Mouse (Mus musculus): Measurements from ENCODE around the gene Gm10840. TPM values are rescaled to one million over a fixed set of nuclear protein-coding genes. Genes with fewer than 3 reads are reported as not detected.

Gm10840 gene
- 1.2 and 1.3 TPM in 2 replicates for polyA plus RNA-seq (2021; fragmentation: Nextera tagmentation)
- long read RNA-seq, experiment 1 = 0 reads
- long read RNA-seq, experiment 2 = 0 reads

DNA sequence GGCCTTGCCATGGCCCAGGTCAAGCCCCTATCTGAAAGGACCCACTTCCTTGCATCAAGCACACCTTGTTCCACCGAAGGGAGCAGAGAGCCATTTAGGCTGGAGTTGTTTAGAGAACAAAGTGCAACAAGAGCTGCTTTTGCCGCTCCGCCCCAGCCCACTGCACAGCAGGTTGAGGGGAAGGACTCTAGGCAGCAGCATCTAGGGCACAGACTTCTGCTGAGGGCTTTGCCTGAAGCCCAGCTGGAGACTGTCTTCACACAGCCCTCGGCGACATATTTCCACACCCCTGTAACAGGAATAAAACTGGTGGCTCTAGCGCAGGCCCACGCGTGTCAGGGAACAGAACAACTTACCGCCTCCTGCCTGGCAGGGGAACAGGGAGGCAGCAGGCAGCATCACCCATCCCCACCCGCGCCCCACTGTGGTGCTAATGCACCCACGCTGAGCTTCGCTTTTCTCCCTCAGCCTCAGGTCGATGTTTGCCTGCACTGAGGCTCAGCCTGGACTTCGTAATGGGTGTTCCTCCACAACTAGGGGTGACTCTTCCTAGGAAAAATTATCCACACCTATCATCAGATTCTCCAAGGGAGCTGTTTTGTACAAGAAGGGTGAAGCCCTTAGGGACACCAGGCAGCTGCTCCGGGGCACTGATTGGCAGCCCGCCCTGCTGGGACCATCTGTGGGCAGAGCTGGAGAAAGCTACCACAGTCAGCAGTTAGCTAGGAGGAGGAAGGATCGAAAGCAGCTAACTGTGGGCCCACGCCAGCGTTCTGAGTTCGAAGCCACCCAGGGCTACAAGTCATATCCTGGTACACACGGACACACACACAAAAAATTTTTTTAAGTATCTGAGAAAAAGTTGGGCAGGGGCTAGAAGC lies at the start of gene Gm10840, which contains the start of gene Limd2:
Gm10840 (plus strand) TSS at position 10 of the 881 bp plus-strand sequence.
Limd2 (minus strand) TSS at position 20 of the 881 bp plus-strand sequence.

GRCm38 (mm10) chr11:106202123-106202465 lies 41.4 kb downstream of the Gm10840 start, which contains the start of gene Strada:
TSS of gene Strada (minus strand) at chr11:106202168.

Other genes with a start within 250 kb of the Gm10840 start
- gene Cyb561, start 207.5 kb upstream of the Gm10840 start, polyA plus RNA-seq (2021; fragmentation: Nextera tagmentation) = 74.3 and 82.3 TPM in 2 replicates
- 1.5 and 2.1 TPM in 2 replicates for gene Ace, start 192.9 kb upstream of the Gm10840 start, polyA plus RNA-seq (2021; fragmentation: Nextera tagmentation)
- not detected in 2 replicates for gene Ace3, start 166.2 kb upstream of the Gm10840 start, polyA plus RNA-seq (2021; fragmentation: Nextera tagmentation)
- gene Kcnh6, start 152.7 kb upstream of the Gm10840 start, polyA plus RNA-seq (2021; fragmentation: Nextera tagmentation) = 0.92 and 1.1 TPM in 2 replicates
- gene Dcaf7, start 124.0 kb upstream of the Gm10840 start, polyA plus RNA-seq (2021; fragmentation: Nextera tagmentation) = 54.8 and 86.4 TPM in 2 replicates
- 5.3 and 5.8 TPM in 2 replicates for gene Taco1, start 94.8 kb upstream of the Gm10840 start, polyA plus RNA-seq (2021; fragmentation: Nextera tagmentation)
- 1.2 and 1.7 TPM in 2 replicates for gene Map3k3, start 76.2 kb upstream of the Gm10840 start, polyA plus RNA-seq (2021; fragmentation: Nextera tagmentation)
- gene Limd2, start within 50 bp of the Gm10840 start, polyA plus RNA-seq (2021; fragmentation: Nextera tagmentation) = 118 and 131 TPM in 2 replicates
- 10.1 and 14.2 TPM in 2 replicates for gene Strada, start 41.3 kb downstream of the Gm10840 start, polyA plus RNA-seq (2021; fragmentation: Nextera tagmentation)
- 38.3 and 50.3 TPM in 2 replicates for gene Ccdc47, start 55.5 kb downstream of the Gm10840 start, polyA plus RNA-seq (2021; fragmentation: Nextera tagmentation)
- 20.1 and 21.6 TPM in 2 replicates for gene Ddx42, start 56.1 kb downstream of the Gm10840 start, polyA plus RNA-seq (2021; fragmentation: Nextera tagmentation)
- gene Ftsj3, start 95.2 kb downstream of the Gm10840 start, polyA plus RNA-seq (2021; fragmentation: Nextera tagmentation) = 7.4 TPM in 2 replicates
- gene Psmc5, start 95.3 kb downstream of the Gm10840 start, polyA plus RNA-seq (2021; fragmentation: Nextera tagmentation) = 497 and 551 TPM in 2 replicates
- gene Smarcd2, start 112.1 kb downstream of the Gm10840 start, polyA plus RNA-seq (2021; fragmentation: Nextera tagmentation) = 1.1 and 6.7 TPM in 2 replicates
- gene Tcam1, start 115.8 kb downstream of the Gm10840 start, polyA plus RNA-seq (2021; fragmentation: Nextera tagmentation) = 0.04 TPM in 1 of 2 replicates, not detected in the other
- not detected in 2 replicates for gene Gh, start 141.0 kb downstream of the Gm10840 start, polyA plus RNA-seq (2021; fragmentation: Nextera tagmentation)
- gene Cd79b, start 153.9 kb downstream of the Gm10840 start, polyA plus RNA-seq (2021; fragmentation: Nextera tagmentation) = 0.79 and 1.1 TPM in 2 replicates
- not detected in 2 replicates for gene Scn4a, start 192.4 kb downstream of the Gm10840 start, polyA plus RNA-seq (2021; fragmentation: Nextera tagmentation)
- gene Prr29, start 204.6 kb downstream of the Gm10840 start, polyA plus RNA-seq (2021; fragmentation: Nextera tagmentation) = 0.14 TPM in 1 of 2 replicates, not detected in the other
- 4.0 and 5.3 TPM in 2 replicates for gene Icam2, start 227.2 kb downstream of the Gm10840 start, polyA plus RNA-seq (2021; fragmentation: Nextera tagmentation)